Mouse (Mus musculus) heart, postnatal 36 days (tissue): ENCODE results near the gene Slc6a4. TPM values are rescaled to one million over a fixed set of nuclear protein-coding genes. Genes with fewer than 3 reads are reported as not detected.

Experiments
- DNase-seq, 2 experiments: peaks; one replicate each; pipeline ENCODE4 v3.0.0; 2021 to 2022
- intact Hi-C: fragments of 180-260 bp; cut with DNase I; formaldehyde crosslinking; loops from one replicate; pipeline ENCODE4 v1.15.1; 2025
- total RNA-seq, 2 experiments: library from RNA; stranded (reverse); gene quantifications; 2 replicates each; pipeline ENCODE4 v1.2.3; 2021

Slc6a4 gene
- under 1 TPM; 0.51 to 0.58 TPM for total RNA-seq

DNA sequence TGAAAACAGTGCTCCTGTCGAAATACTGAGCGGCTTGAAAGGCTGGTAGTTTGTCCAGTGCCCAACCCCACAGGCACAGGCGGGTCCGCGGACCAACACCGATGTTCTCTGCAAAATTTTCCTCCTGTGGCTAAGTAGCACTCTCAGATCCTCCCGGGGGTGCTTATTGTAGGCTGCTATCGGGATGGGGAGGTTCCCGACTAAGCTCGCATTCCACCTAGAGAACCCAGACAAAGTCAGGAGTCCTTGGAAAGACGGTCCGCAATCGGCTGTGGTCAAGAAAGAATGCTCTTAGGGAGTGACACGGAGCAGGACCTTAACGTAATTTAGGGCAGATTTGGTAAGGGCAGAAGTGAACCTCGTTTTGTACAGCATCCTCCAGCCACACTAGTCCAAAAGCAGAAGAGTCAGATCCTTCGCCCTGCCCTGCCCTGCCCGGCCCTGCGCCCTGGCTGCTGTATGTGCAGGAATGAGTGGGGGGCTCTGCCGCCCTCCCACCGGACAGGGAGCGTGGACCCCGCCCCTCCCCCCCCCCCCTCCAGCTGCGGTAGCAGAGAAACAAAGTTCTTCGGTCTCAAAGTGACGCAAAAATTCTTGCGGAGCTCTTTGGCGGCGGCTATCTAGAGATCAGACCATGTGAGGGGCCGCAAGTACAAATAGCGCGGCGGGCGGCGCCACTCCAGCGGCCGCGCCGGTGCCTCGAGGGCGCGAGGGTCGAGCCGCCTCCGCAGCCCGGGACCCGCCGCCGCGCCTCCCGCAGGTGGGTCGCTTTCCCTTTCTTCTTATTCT, at the start of gene Slc6a4:
TSS of gene Slc6a4 (plus strand) at position 688 of the 789 bp plus-strand sequence.
- intact Hi-C loops, result loop anchor here (1.0 to 5.0 kb wide), 2 partner anchors 74 to 95 kb away; no protein-coding TSS in a partner anchor
- peak; percentile 11 to 26 for DNase-seq

DNA sequence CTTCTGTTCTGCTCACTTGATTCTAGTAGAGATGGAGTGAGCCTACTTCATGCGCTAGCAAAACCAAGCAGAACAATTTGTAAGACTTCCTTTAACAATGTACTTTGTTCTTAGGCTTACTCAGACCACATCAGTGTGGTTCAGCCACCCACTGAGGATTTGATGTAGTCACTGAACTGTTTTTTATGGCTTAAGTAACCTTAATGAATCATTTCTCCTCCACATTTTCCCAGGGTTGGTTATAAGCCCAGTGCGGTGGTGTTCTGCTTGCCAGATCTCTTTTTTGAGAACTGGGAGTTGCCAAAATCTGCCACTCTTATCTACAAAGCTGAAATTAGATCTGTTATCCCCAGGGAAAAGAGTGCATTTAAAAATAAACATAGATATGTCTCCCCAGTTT, 44.9 kb upstream of the Slc6a4 start:
- intact Hi-C loops, result no loop called here
- peak in 1 of 2 experiments; percentile 7 for DNase-seq

DNA sequence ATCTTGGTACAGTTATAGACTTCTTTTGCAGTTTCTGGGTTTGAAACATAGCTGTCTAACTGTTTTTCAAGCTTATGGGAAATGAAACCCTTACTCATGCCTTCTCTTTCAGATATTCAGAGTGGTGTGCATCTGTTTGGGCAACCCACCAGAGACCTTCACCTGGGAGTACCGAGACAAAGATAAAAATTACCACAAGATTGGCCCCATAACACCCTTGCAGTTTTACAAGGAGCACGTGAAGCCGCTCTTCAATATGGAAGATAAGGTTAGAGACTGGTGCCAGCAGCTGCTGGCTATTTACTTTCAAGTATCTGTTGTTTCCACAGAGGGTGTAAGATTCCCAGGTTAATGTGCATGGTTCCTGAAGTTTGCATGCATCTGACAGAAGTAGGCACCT, 32.7 kb upstream of the Slc6a4 start:
- intact Hi-C loops, result no loop called here
- DNase-seq, result no peak

DNA sequence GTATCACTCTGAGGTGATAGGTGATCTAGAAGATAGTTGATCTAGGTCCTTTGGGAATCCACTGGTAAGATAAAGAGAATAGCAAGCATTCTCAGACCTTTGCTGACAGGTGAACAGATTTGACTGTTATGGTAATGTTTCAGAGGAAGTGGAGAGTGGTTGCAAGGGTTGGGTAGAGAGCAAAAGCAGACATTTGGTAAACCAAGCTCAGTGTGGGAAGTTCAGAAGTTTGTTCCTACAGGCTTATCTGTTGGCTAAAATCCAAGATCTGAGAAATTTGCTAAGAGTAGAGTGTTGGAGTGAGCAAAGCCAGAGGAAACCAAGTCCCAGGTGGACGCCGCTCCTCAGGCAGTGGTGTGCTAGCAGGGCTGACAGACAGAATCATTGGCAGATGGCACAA, 28.1 kb upstream of the Slc6a4 start:
- DNase-seq, result no peak
- intact Hi-C loops, result no loop called here

DNA sequence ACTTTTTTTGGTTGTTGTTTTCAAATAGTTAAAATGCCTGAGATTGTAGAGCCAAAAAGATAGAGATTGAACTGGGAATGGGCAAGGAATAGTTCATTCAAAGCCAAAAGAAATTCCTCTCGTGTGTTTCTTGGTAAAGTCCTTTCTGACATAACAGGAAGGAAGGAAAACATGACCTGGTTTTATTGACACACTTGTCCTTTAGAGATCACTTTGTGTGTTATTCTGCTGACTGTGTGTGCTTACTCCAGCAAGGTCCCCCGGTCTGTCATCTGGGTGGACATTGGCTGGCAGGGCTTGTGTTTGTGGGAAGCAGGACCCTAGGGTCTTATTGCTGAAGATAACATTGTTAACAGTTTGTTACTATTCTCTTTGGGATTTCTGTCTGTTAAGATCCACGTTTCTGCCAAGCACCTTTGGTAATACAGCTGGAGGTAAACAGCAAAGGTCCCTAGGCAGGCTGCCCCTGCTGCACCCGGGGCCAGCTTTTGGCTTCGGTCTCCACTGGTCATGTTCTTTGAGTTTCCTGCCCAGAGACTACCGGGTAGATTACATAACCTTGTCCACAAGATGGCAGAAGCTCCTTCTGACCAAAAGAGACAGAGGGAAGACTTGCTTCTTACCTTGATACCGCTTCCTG, 23.6 kb upstream of the Slc6a4 start:
- intact Hi-C loops, result no loop called here
- DNase-seq, result no peak

DNA sequence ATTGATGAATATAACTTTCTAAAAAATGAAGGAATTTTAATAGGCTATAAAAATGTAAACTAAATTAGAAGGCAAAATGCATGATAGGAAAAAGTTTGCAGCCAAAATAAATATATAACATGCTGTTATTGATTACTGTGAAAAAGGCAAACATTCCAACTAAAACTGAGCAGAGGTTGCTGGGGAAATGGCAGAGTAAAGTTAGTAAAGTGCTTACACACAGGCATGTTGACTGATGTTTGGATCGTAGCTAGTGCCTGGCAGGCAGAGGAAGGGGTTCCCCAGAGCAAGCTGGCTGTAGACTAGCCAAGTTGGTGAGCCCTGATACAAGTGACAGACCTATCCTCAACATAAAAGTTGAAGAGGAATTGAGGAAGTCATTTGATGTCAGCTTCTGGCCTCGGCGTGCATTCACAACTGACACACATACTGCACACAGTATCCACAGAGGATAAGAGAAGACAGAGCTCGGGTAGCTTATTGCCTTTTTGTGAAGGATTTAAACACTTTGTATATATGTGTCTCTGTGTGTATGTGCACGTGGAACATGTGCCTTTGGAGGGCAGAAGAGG, 16.7 kb upstream of the Slc6a4 start:
- no peak for DNase-seq
- intact Hi-C loops, result no loop called here

DNA sequence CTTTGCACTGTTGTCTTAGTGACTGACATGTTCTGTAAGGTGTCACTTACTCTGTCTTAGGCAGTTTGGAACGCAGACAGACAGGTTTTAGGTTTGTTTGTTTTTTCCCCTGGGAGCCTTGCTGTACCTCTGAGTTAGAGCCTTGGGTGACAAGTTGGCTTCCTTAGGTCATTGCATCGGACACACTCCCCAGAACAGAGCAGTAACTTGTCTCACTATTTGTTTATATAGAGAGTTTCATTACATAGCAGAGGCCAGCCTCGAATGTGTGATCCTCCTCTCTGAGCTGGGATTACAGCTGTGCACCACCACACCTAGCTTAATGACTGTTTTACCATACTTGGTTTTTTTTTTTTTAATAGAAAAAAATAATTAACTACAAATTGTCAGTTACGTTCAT, 16.0 kb upstream of the Slc6a4 start:
- DNase-seq, result no peak
- intact Hi-C loops, result no loop called here

DNA sequence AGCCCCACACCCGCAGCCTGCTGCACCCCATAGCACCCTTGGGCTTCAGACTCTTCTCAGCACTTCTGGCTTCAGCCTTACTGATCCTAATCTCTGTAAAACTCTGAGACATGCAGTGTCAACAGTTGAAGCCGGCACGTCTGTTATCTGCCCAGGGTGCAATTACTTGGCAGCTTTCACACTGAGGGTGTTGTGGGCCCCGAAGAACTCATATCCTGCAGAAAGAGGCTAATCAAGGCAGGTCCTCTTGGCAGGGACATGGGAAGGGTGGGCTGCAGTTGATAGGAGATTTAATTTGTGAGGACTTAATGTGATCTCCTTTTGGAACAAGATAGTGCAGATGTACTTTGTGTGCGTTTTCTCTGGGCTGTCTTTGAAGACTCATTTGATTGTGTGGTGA, 14.8 kb upstream of the Slc6a4 start:
- intact Hi-C loops, result no loop called here
- no peak for DNase-seq

DNA sequence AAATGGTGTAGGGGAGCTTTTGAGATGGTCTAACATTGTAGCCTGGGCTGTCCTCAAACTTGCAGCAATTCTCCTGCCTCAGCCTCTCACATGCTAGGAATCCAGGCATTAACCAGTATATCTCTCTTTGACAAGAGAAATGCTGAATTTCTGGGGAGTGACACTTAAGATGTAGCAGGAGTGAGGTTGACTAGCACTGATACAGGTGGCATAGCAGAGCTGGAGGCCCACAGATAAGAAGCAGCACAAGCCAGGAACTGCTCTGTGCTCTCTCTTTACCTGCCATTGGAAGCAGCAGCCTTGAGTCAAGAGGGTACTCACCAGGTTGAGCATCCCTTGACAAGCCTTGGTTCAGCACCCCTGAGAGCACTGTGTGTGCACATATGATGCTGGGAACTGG, 14.2 kb upstream of the Slc6a4 start:
- no peak for DNase-seq
- intact Hi-C loops, result no loop called here

DNA sequence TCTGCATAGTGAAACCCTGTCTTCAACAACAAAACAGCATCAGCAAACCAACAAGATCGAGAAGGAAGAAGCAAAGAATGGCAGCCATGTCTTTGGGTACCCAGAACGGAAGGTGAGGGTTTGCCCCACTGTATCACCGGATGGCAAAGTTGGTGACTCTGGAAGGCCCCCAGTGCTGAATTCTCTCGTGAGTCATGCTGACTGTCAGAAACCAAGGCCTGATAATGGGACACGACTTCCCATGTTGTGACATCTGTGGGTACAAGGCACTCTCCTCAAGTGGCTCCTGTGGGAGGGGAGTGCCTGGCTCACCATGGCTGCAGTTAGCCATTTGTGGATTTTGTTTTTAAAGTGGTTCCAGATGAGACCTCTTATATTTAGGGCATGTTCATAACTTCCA, 7.6 kb upstream of the Slc6a4 start:
- DNase-seq, result no peak
- intact Hi-C loops, result no loop called here

DNA sequence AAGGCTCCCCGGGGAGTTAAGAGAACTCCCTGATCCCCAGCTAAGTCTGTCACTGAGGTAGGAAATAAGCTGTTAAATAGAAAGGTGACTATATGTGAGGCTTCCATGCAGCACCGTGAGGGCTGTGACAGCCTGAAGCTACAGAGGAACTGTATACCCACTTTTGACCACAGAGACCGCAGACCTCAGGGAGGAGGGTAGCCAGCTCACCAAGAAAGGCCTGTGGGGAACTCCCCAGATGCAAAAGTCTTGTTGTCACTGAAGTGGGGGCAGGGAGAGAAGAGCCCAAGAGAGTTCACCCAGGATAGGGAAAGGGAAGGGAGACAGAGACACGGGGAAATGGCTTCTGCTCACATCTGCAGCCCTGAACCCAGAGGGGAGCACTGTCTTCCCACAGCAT, 5.5 kb upstream of the Slc6a4 start:
- no peak for DNase-seq
- intact Hi-C loops, result no loop called here

DNA sequence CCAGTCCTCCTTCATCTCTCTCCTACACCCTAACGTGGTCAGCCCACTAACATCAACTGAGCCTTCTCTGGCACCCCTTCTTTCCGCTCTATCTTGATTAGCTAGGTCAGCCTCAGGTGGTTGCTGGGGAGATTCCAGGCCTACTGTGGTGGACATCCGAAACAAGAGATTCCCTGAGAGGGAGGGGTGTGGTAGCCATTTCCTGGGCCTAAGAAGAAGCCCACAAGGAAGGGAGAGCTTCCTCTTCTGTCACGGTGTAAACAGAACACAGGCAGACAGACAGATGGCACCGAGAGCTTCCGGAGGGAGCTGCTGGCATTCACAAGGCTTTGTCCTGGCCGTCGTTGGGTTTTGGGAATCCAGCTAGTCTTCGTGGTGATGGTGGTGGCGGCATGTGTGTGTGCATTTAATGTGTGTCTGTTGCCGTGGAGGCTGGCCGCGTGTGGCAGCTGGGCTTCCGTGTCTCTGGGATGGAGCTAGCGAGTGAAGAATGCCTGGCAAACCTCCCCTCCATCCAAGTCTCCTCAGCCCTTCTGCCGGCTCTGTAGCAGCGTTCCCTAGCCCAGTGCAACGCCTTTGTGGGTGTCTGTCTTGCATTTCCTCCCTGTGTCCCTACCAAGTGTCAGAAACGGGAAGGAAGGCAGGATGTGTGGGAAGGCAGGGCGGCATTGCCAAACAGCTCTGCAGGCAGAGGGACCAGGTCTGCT, 2.3 kb upstream of the Slc6a4 start:
- intact Hi-C loops, result loop anchor here (5.0 kb wide), 1 partner anchor 76 kb away; no protein-coding TSS in a partner anchor
- DNase-seq, result no peak

DNA sequence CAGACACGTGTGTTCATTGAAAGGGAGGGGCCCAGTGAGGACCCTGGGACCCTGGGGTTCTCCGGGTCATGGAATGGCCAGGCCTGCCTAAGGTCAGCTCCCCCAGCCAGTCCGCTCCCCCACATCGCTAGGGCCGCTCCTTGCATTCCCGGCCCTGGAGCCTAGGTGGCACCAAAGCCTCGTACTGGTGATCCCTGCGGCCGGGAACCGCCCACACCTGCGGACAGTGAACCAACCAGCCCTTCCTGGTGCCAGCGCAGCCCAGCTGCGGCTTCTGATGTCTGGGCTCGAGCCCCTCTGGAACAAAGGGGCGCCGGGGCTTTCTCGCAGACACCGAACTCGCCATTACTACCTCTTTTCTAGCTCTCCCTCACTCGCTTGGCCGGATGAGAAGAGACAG, 1.1 kb upstream of the Slc6a4 start:
- intact Hi-C loops, result loop anchor here (1.0 to 5.0 kb wide), 2 partner anchors 75 to 96 kb away; no protein-coding TSS in a partner anchor
- DNase-seq, result peak; percentile 78 to 82

DNA sequence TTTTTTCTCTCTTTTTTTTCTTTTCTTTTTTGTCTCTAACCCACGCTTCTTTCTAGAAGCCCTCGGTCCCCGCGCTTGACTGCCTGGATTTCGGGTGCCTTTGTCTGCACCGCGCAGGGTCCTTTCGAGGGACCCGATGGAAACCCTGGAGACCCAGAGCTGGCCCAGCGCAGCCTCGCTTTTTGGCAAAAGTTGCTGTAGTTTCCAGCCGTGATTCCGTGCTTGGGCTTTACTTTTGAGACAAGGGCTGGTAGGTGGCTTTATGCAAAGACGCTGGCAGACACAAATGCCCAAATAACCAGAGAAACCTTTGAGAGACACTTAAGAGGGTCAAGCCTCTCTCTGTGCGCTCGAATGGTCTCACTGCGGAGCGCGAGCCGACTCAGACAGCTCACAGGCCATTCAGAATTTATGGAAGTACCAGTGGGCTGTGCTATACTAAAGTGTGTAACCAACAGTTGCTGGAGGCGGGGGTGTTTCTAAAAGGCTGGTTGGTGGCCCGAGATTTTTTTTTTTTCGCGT, 363 bp downstream of the Slc6a4 start:
- DNase-seq, result no peak
- intact Hi-C loops, result loop anchor here (5.0 kb wide), 1 partner anchor 74 kb away; no protein-coding TSS in a partner anchor

DNA sequence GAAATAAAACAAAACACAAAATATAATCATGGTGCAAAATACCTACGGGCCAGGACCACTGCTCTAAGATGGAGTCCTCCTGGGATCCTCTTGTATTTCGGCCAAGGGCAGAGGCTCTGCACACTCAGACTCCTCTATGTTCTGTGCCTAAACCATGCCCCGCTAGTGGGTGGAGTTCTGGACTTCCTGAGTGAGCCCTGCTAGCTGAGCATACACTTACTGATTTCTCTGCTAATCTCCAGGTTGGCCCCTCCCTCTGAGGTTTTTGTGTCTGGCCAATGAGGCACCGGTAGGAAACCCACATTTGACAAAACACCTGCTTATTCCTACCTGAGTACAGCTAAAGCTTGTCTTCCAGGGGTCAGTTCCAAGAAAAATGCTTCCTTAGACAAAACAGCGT, 2.3 kb downstream of the Slc6a4 start:
- intact Hi-C loops, result no loop called here

DNA sequence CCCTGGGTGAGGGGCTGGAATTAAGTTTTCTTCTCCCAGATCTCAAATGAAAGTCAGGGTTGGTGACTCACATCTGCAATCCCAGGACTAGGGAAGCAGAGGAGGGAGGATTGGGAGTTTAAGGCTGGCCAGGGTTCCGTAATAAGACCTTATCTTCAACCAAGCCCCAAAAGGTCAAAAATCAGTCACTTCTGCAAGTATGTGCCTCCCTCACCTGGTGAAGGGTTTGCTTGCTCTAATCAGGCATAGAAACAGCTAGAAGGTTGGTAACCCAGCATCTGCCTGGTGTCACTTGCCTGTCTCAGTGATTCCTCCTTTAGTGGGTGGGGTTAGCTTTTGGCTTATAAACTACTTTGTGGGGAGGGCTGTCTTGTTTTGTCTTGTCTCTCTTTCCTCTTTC, 4.0 kb downstream of the Slc6a4 start:
- intact Hi-C loops, result no loop called here
- no peak for DNase-seq

More for the DNA sequence above, 2.3 kb downstream of the Slc6a4 start:
- DNase-seq, result no peak

DNA sequence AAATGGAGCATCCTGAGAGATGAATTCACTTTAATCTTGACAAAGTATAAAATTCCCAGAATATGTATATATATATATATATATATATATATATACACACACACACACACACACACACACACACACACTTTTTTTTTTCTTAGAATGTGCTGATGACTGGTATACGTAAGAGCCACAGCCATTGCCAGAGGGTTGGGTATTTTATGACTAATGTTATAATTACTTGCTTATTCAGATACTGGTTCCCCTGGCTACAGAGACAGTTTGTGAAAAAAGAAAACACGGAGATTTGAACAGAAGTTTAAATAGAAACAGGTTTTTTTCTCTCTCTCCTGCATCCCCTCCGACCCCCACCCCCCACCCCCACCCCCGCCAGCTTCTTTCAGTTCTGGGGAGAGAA, 7.5 kb downstream of the Slc6a4 start:
- DNase-seq, result no peak
- intact Hi-C loops, result no loop called here

DNA sequence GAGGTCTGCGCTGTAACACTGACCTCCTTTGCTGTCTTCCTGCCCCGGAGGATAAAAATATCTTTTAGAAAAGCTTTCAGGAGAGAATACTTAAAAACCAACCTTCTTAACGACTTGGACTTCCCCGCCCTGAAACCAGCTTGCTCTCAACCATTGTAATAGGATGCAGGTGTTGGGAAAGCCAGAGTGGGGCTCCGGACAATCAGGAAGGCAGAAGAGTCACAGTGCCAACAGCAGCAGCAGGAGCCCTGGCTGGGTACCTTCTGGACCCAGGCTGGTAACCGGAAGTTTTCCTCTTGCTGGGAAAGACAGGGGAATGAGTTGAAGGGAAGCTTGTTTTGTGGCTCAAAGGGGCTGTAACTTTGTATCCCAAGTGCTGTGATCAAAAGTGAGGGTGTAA, 8.2 kb downstream of the Slc6a4 start:
- no peak for DNase-seq
- intact Hi-C loops, result no loop called here

DNA sequence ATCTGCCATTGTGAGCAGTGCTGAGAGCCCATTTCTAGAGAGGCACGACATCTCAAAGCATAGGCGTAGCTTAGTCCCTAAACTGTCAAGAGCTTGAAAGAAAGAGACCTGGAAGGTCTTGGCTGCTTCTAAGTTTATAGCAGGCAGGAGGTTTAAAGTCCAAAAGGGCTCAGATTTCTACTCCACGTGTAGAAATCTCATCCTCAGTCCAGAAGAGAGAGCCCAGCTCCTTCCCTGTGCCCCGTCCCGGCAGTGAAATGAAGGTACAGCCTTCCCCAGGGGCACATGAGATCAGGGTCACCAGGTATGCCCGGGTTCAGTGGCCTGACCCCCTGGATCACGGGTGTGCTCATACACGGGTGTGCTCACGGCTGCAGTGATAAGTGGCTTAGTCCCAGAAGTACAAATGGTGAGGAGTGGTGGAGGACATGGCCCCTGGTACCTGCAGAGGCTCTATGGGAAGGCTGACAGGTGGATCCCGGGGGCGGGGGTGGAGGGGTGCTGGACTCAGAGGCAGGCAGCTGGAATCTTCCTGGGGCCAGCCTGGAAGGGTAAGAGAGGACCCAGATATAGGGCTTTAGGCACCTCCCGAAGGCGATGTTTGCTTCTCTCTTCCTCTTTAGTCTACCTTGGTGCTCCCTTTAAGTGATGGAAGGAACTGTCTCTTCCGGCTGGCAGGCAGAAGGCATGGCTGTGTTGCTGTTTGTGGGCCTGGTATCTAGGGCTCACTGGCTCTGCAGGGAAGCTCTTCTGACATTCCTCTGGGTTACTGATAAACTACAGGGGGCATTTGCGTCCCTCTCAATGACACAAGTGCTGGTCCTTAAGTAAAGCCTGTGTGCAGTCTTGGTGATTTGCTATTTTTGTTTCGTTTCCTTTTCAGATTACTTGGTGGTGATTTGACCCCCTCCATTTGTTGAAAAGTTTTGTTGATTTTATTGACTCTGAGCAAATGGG, 10.9 kb downstream of the Slc6a4 start:
- intact Hi-C loops, result no loop called here
- DNase-seq, result no peak
